Mouse (Mus musculus) intestine, embryonic 15.5 days (tissue): ENCODE data around the gene Prmt3. TPM values are rescaled to one million over a fixed set of nuclear protein-coding genes. Genes with fewer than 3 reads are reported as not detected.

Source experiments
- ATAC-seq: fragments of 200-750 bp; cut with Nextera tagmentation; 2 replicates; pipeline ENCODE4 v1.8.0; 2017; ENCODE audit warnings: moderate TSS enrichment, moderate library complexity
- H3K27ac ChIP-seq: fragments of 300-500 bp; sonication (generic); 2 replicates; pipeline ENCODE4 v1.5.1; 2015; ENCODE audit warnings: mild to moderate bottlenecking, inconsistent platforms
- H3K27me3 ChIP-seq: fragments of 300-500 bp; sonication (generic); replicated peaks from 2 replicates; pipeline ENCODE4 v1.6.1; 2015; ENCODE audit warnings: inconsistent platforms
- H3K36me3 ChIP-seq: fragments of 300-500 bp; sonication (generic); 2 replicates; pipeline ENCODE4 v1.6.1; 2015; ENCODE audit warnings: inconsistent platforms
- H3K4me1 ChIP-seq: fragments of 300-500 bp; sonication (generic); replicated peaks from 2 replicates; pipeline ENCODE4 v1.6.1; 2015; ENCODE audit warnings: inconsistent platforms
- H3K4me2 ChIP-seq: fragments of 300-500 bp; sonication (generic); replicated peaks from 2 replicates; pipeline ENCODE4 v1.6.1; 2015; ENCODE audit warnings: mild to moderate bottlenecking, inconsistent platforms
- H3K4me3 ChIP-seq: fragments of 300-500 bp; sonication (generic); replicated peaks from 2 replicates; pipeline ENCODE4 v1.5.1; 2015; ENCODE audit warnings: inconsistent platforms
- H3K9ac ChIP-seq: fragments of 300-500 bp; sonication (generic); 2 replicates; pipeline ENCODE4 v1.6.1; 2015; ENCODE audit warnings: inconsistent platforms
- H3K9me3 ChIP-seq: fragments of 300-500 bp; sonication (generic); 2 replicates; pipeline ENCODE4 v1.6.1; 2016; ENCODE audit warnings: inconsistent platforms
- WGBS: fragments of 180-500 bp; shearing (Covaris S2); methylation state at CpG from one replicate; pipeline ENCODE4 v1.1.7; 2015; 5-methylcytosine and 5-hydroxymethylcytosine counted together
- polyA plus RNA-seq: library from polyadenylated mRNA; unstranded; fragments of >200 nt; fragmentation: Nextera tagmentation; extraction: Ambion mirVana; gene quantifications from 2 replicates; pipeline ENCODE4 v1.2.1, GENCODE M21; 2015

Prmt3 gene
- polyA plus RNA-seq: 51.2 and 52.5 TPM in 2 replicates

GRCm38 (mm10) chr7:49778114-49778901 lies at the start of gene Prmt3:
Gene Prmt3, plus strand, starts transcription at chr7:49778346.
- peak within 1 kb of the TSS; percentile 72 for H3K4me3 ChIP-seq
- H3K4me2 ChIP-seq: peak within 1 kb of the TSS; percentile 88
- ATAC-seq: peak; percentile 94
- peaks cover 6% of the 10 kb centered on the region; the same call in 1 of the 2 replicates for H3K36me3 ChIP-seq
- H3K9me3 ChIP-seq: no peaks in the 10 kb centered on the region
- peaks cover 5% of the 10 kb centered on the region; the same call in 1 of the 2 replicates for H3K4me1 ChIP-seq
- H3K27me3 ChIP-seq: no peaks in the 10 kb centered on the region
- peak within 1 kb of the TSS; percentile 64 for H3K27ac ChIP-seq
- WGBS: under 1% methylated on average over 78 of the region's 92 CpGs
- peak within 1 kb of the TSS; percentile 65 for H3K9ac ChIP-seq

GRCm38 (mm10) chr7:49734342-49734741 lies 43.8 kb upstream of the Prmt3 start:
- Histone ChIP-seq H3K4me3 (no peak overlapping the region), H3K9me3 (no peaks in the 10 kb centered on the region; the same call in 1 of the 2 replicates), H3K27ac (no peak overlapping the region), H3K4me2 (no peak overlapping the region), H3K9ac (no peak overlapping the region), H3K4me1 (no peaks in the 10 kb centered on the region), H3K36me3 (no peaks in the 10 kb centered on the region), H3K27me3 (no peaks in the 10 kb centered on the region)
- no peak for ATAC-seq
- 59% methylated on average over 4 of the region's 4 CpGs for WGBS

- Histone ChIP-seq H3K4me2 (no peak overlapping the region), H3K9me3 (no peaks in the 10 kb centered on the region; the same call in 1 of the 2 replicates), H3K4me1 (no peaks in the 10 kb centered on the region), H3K9ac (no peak overlapping the region), H3K4me3 (no peak overlapping the region), H3K27ac (no peak overlapping the region), H3K27me3 (no peaks in the 10 kb centered on the region), H3K36me3 (no peaks in the 10 kb centered on the region)
- no peak for ATAC-seq
- 57% methylated on average over 8 of the region's 8 CpGs for WGBS
Observed at GRCm38 (mm10) chr7:49739448-49739847, 38.7 kb upstream of the Prmt3 start.

GRCm38 (mm10) chr7:49741474-49741873 lies 36.7 kb upstream of the Prmt3 start:
- Histone ChIP-seq H3K4me2 (no peak overlapping the region), H3K36me3 (no peaks in the 10 kb centered on the region), H3K27ac (no peak overlapping the region), H3K9me3 (no peaks in the 10 kb centered on the region; the same call in 1 of the 2 replicates), H3K4me1 (no peaks in the 10 kb centered on the region), H3K4me3 (no peak overlapping the region), H3K27me3 (no peaks in the 10 kb centered on the region), H3K9ac (no peak overlapping the region)
- WGBS: 31% methylated on average over 5 of the region's 5 CpGs
- ATAC-seq: no peak

- no peak overlapping the region for H3K4me2 ChIP-seq
- H3K27ac ChIP-seq: no peak overlapping the region
- no peak for ATAC-seq
- H3K9me3 ChIP-seq: no peaks in the 10 kb centered on the region
- H3K36me3 ChIP-seq: no peaks in the 10 kb centered on the region
- H3K9ac ChIP-seq: no peak overlapping the region
- 48% methylated on average over 10 of the region's 10 CpGs for WGBS
- no peak overlapping the region for H3K4me3 ChIP-seq
- no peaks in the 10 kb centered on the region for H3K27me3 ChIP-seq
- no peaks in the 10 kb centered on the region for H3K4me1 ChIP-seq
Observed at GRCm38 (mm10) chr7:49741923-49742322, 36.2 kb upstream of the Prmt3 start.

GRCm38 (mm10) chr7:49751148-49751547 lies 27.0 kb upstream of the Prmt3 start:
- H3K27ac ChIP-seq: no peak overlapping the region
- no peaks in the 10 kb centered on the region; the same call in 1 of the 2 replicates for H3K27me3 ChIP-seq
- no peaks in the 10 kb centered on the region for H3K36me3 ChIP-seq
- no peak overlapping the region for H3K9ac ChIP-seq
- no peaks in the 10 kb centered on the region for H3K9me3 ChIP-seq
- 4% methylated on average over 4 of the region's 4 CpGs for WGBS
- no peak for ATAC-seq
- no peaks in the 10 kb centered on the region for H3K4me1 ChIP-seq
- H3K4me2 ChIP-seq: no peak overlapping the region
- no peak overlapping the region for H3K4me3 ChIP-seq

- Histone ChIP-seq H3K4me3 (no peak overlapping the region), H3K9ac (no peak overlapping the region)
Observed at GRCm38 (mm10) chr7:49752730-49753506, 25.2 kb upstream of the Prmt3 start.

GRCm38 (mm10) chr7:49754767-49755166 lies 23.4 kb upstream of the Prmt3 start:
- no peak for ATAC-seq
- H3K9me3 ChIP-seq: no peaks in the 10 kb centered on the region
- H3K4me1 ChIP-seq: 0 out of 2 replicates have a peak, but pooled peaks cover 6% of the 10 kb centered on the region
- H3K27ac ChIP-seq: no peak overlapping the region
- H3K36me3 ChIP-seq: no peaks in the 10 kb centered on the region
- no peak overlapping the region for H3K4me2 ChIP-seq
- no peak overlapping the region for H3K9ac ChIP-seq
- no peak overlapping the region for H3K4me3 ChIP-seq
- WGBS: 4% methylated on average over 9 of the region's 9 CpGs
- no peaks in the 10 kb centered on the region; the same call in 1 of the 2 replicates for H3K27me3 ChIP-seq

More at GRCm38 (mm10) chr7:49752730-49753506, 25.2 kb upstream of the Prmt3 start:
- Histone ChIP-seq H3K9me3 (no peaks in the 10 kb centered on the region), H3K36me3 (no peaks in the 10 kb centered on the region), H3K27ac (no peak overlapping the region), H3K27me3 (no peaks in the 10 kb centered on the region; the same call in 1 of the 2 replicates), H3K4me1 (no peaks in the 10 kb centered on the region), H3K4me2 (peak overlapping the region; percentile 50)
- ATAC-seq: peak; percentile 78
- 26% methylated on average over 25 of the region's 25 CpGs for WGBS

GRCm38 (mm10) chr7:49758934-49759571 lies 19.1 kb upstream of the Prmt3 start, which contains the start of gene Htatip2:
Gene Htatip2, plus strand, starts transcription at chr7:49759115.
- no peaks in the 10 kb centered on the region for H3K9me3 ChIP-seq
- peak; percentile 92 for ATAC-seq
- H3K27me3 ChIP-seq: no peaks in the 10 kb centered on the region
- H3K4me2 ChIP-seq: peak within 1 kb of the TSS; percentile 88
- peak within 1 kb of the TSS; percentile 62 for H3K9ac ChIP-seq
- no peaks in the 10 kb centered on the region for H3K36me3 ChIP-seq
- WGBS: 2% methylated on average over 42 of the region's 42 CpGs
- H3K27ac ChIP-seq: no peak within 1 kb of the TSS
- H3K4me1 ChIP-seq: 0 out of 2 replicates have a peak, but pooled peaks cover 6% of the 10 kb centered on the region
- H3K4me3 ChIP-seq: peak within 1 kb of the TSS; percentile 60

GRCm38 (mm10) chr7:49762605-49763004 lies 15.5 kb upstream of the Prmt3 start:
- 0 out of 2 replicates have a peak, but pooled peaks cover 6% of the 10 kb centered on the region for H3K4me1 ChIP-seq
- H3K36me3 ChIP-seq: no peaks in the 10 kb centered on the region
- no peak overlapping the region for H3K4me3 ChIP-seq
- H3K27ac ChIP-seq: no peak overlapping the region
- H3K9ac ChIP-seq: no peak overlapping the region
- ATAC-seq: no peak
- WGBS: 75% methylated on average over 13 of the region's 13 CpGs
- H3K4me2 ChIP-seq: no peak overlapping the region
- no peaks in the 10 kb centered on the region for H3K9me3 ChIP-seq
- H3K27me3 ChIP-seq: no peaks in the 10 kb centered on the region

GRCm38 (mm10) chr7:49764011-49764716 lies 14.0 kb upstream of the Prmt3 start:
- H3K36me3 ChIP-seq: no peaks in the 10 kb centered on the region
- WGBS: 43% methylated on average over 10 of the region's 10 CpGs
- peak; percentile 69 for ATAC-seq
- no peak overlapping the region for H3K4me3 ChIP-seq
- H3K4me1 ChIP-seq: 0 out of 2 replicates have a peak, but pooled peaks cover under 1% of the 10 kb centered on the region
- H3K27me3 ChIP-seq: no peaks in the 10 kb centered on the region
- no peak overlapping the region for H3K4me2 ChIP-seq
- no peak overlapping the region for H3K27ac ChIP-seq
- no peak overlapping the region for H3K9ac ChIP-seq
- no peaks in the 10 kb centered on the region for H3K9me3 ChIP-seq
